In the genomic region with DNA sequence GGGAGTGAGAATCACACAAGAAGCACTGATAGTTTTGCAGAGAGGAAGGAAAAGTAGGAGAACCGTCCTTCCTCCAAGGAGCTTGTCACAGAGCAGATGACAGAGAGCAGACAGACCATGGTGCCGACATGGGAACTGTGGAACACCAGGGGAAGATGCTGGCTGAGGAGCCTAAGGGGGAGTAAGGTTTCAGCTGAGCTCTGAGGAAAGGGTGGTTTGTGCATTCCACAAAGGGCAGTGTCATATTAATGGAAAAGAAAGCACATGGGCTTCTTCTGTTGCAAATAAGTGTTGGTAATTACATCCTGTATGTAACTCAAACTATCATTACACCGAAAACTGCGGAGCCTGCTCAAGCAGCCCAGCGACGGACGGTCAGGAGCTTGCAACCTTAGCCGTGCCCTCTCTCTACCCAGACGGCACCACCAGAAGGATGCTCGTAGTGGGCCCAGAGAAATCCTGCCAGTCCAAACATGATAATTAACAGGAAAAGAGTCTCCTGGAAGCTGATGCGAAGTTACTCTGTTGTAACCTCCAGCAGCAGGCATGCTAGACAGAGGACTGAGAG, we compare ENCODE assay signal across 13 mouse cellular contexts.
"Had no signal": no experiment of that assay in that cellular context is flagged by ENCODE, and none has a peak within 500 bp of the region (broad histone marks: within the 10 kb centered on the region; RNA-seq: fewer than 3 reads in every experiment).

No protein-coding gene starts in this region.

- H3K4me3 ChIP-seq: layer of hippocampus, adult 2 months; left cerebral cortex, adult 2 months; limb, embryonic 10.5 days; liver, embryonic 15.5 days; midbrain, embryonic 13.5 days had no signal

- H3K9ac ChIP-seq: liver, embryonic 15.5 days; midbrain, embryonic 13.5 days had no signal

- H3K4me2 ChIP-seq: liver, embryonic 11.5 days; liver, embryonic 15.5 days; midbrain, embryonic 13.5 days had no signal

- H3K27me3 ChIP-seq: liver, embryonic 15.5 days; midbrain, embryonic 13.5 days had no signal

- H3K36me3 ChIP-seq: limb, embryonic 10.5 days; liver, embryonic 15.5 days; midbrain, embryonic 13.5 days had no signal

- DNase-seq: kidney, adult 18-20 months; kidney, postnatal 36 days; lung, adult 2 months; lung, postnatal 36 days; right cerebral cortex, postnatal 14 days; thymus, postnatal 36 days had no signal

- H3K27ac ChIP-seq: layer of hippocampus, adult 2 months; left cerebral cortex, adult 2 months; limb, embryonic 10.5 days; liver, embryonic 15.5 days; midbrain, embryonic 13.5 days had no signal

- H3K9me3 ChIP-seq: limb, embryonic 10.5 days; liver, embryonic 15.5 days; midbrain, embryonic 13.5 days had no signal

- H3K4me1 ChIP-seq: liver, embryonic 15.5 days; midbrain, embryonic 13.5 days had no signal

- ATAC-seq: lung, postnatal 0 days; midbrain, embryonic 13.5 days had no signal
